Mouse (Mus musculus) cerebellum, adult (tissue): ENCODE results near the gene Agt.

Experiments
- ATAC-seq: cut with Nextera tagmentation; 2 replicates; pipeline ENCODE4 v1.9.2; 2017; ENCODE audit warnings: mild to moderate bottlenecking, moderate library complexity, mixed read lengths; ENCODE audit not compliant: insufficient number of reproducible peaks, low FRiP score, low TSS enrichment

Gene Agt

GRCm38 (mm10) chr8:124509156-124509555 lies 60.4 kb downstream of the Agt start:
- ATAC-seq = no peak

DNA sequence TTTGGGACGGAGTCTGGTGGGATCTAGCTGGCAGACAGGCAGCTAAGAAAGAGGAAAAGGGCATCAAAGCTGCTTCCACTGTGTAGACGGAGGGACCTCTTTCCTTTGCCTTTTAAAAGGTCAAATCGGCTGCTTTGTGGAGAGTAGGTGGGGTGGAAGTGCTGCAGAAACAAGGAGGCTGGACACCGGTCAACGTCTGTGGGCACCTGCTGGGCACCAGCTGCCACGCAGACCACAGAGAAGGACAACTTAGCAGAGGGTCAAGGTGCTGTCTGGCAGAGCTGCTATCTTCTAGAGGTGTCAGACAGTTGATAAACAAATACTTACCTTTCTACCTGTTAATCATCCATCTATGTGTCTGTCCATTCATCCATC lies 61.2 kb downstream of the Agt start:
- ATAC-seq = peak; percentile 46; the same call in 1 of the 2 replicates

DNA sequence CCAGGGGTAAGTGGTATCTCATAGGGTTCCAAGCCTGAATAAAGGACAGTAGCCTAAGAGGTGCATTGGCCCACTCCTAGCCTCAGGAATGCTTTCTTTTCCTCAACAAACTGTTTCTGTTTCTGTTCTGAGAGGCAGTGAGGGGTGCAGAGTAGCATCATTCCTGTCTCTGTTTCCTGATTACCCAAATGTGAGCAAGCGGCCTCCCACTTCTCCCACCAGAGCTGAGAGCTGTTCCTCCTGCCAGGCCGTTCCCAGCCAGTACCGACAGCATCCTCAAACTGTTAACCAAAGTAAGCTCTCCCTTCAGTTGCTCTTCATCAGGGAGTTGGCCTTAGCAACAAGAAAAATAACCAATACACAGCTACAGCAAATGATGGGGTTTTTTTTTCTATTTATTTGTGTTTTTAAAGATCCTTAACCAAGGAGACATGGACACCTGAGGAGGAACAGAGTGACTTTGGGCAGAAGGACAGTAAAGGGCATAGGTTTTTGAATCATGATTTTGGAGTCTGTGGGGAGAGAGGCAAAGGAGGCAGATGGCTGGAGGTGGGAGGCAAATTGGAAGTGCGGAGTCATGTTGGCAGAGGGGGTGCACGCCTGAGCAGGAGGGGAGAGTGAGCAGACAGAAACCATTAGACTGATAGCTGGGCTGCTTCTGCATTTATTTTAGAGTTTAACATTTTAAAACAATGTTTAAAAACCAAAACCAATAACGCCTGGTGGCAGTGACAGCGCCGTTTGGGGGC lies 61.8 kb downstream of the Agt start:
- peak; percentile 80; the same call in 1 of the 2 replicates for ATAC-seq
